Mouse (Mus musculus) cerebellum, adult 2 months (tissue): ENCODE data around the gene Foxe3. TPM values are rescaled to one million over a fixed set of nuclear protein-coding genes. Genes with fewer than 3 reads are reported as not detected.

Experiments
- DNase-seq, 2 experiments: peaks; one replicate each; pipeline ENCODE4 v3.0.0; 2021
- H3K27ac ChIP-seq: fragments of 200-500 bp; 2 replicates; pipeline ENCODE4 v1.5.1; 2012; ENCODE audit warnings: low read length, control low read depth, inconsistent platforms; ENCODE audit not compliant: insufficient read depth
- H3K27me3 ChIP-seq: fragments of 200-500 bp; 2 replicates; pipeline ENCODE4 v1.6.1; 2012; ENCODE audit warnings: inconsistent platforms, mild to moderate bottlenecking, low read length, moderate library complexity; ENCODE audit not compliant: control insufficient read depth, insufficient read depth
- H3K4me1 ChIP-seq: fragments of 200-500 bp; 2 replicates; pipeline ENCODE4 v1.6.1; 2011; ENCODE audit warnings: low read length; ENCODE audit not compliant: control insufficient read depth, insufficient read depth
- H3K4me3 ChIP-seq: fragments of 200-500 bp; replicated peaks from 2 replicates; pipeline ENCODE3; 2011; ENCODE audit warnings: mild to moderate bottlenecking, low read depth, low read length, control low read depth; ENCODE audit not compliant: insufficient read depth
- CTCF ChIP-seq: fragments of 200-500 bp; IDR thresholded peaks from 2 replicates; pipeline ENCODE4 v1.5.1; 2011; ENCODE audit warnings: low read depth, mild to moderate bottlenecking, control low read depth, low read length, moderate library complexity, borderline replicate concordance; ENCODE audit not compliant: insufficient read depth
- POLR2A ChIP-seq: fragments of 200-500 bp; IDR thresholded peaks from 2 replicates; pipeline ENCODE4 v1.6.1; 2011; ENCODE audit warnings: low read length, control low read depth, borderline replicate concordance; ENCODE audit not compliant: insufficient read depth
- WGBS: fragments of 180-500 bp; shearing (Covaris S2); methylation state at CpG from one replicate; pipeline ENCODE4 v1.1.7; 2018; 5-methylcytosine and 5-hydroxymethylcytosine counted together
- polyA plus RNA-seq: library from polyadenylated mRNA; depleted of rRNA; stranded (reverse); fragments of >200 nt; gene quantifications from 2 replicates; pipeline ENCODE4 v1.2.3, GENCODE M21; 2012

Foxe3 gene
- polyA plus RNA-seq, 1 experiment = not detected

GRCm38 (mm10) chr4:114938248-114938647 lies 12.4 kb upstream of the Foxe3 start:
- no peak for TF ChIP-seq CTCF
- Histone ChIP-seq H3K27ac (no peak overlapping the region), H3K4me1 (no peaks in the 10 kb centered on the region), H3K4me3 (no peak overlapping the region), H3K27me3 (no peaks in the 10 kb centered on the region)
- WGBS = 39% methylated on average over 3 of the region's 3 CpGs
- no peak for DNase-seq

- no peak overlapping the region for H3K27ac ChIP-seq
- no peak for TF ChIP-seq CTCF
- TF ChIP-seq POLR2A = no peak
- DNase-seq = no peak
- H3K4me1 ChIP-seq = no peaks in the 10 kb centered on the region
- no peaks in the 10 kb centered on the region for H3K27me3 ChIP-seq
- H3K4me3 ChIP-seq = no peak overlapping the region
- 37% methylated on average over 4 of the region's 4 CpGs for WGBS
Observed at GRCm38 (mm10) chr4:114937459-114938047, 11.7 kb upstream of the Foxe3 start.

- WGBS = 86% methylated on average over 6 of the region's 6 CpGs
- H3K27me3 ChIP-seq = no peaks in the 10 kb centered on the region
- no peaks in the 10 kb centered on the region for H3K4me1 ChIP-seq
- DNase-seq = no peak
- TF ChIP-seq CTCF = no peak
- no peak for TF ChIP-seq POLR2A
- no peak overlapping the region for H3K4me3 ChIP-seq
- H3K27ac ChIP-seq = no peak overlapping the region
Observed at GRCm38 (mm10) chr4:114934188-114934587, 8.4 kb upstream of the Foxe3 start.

- no peak for TF ChIP-seq CTCF
- TF ChIP-seq POLR2A = no peak
- no peaks in the 10 kb centered on the region; the same call in 1 of the 2 replicates for H3K27me3 ChIP-seq
- DNase-seq = no peak
- no peak overlapping the region for H3K4me3 ChIP-seq
- 89% methylated on average over 4 of the region's 4 CpGs for WGBS
- no peak overlapping the region for H3K27ac ChIP-seq
- no peaks in the 10 kb centered on the region for H3K4me1 ChIP-seq
Observed at GRCm38 (mm10) chr4:114932747-114933146, 6.9 kb upstream of the Foxe3 start.

- H3K4me3 ChIP-seq = no peak overlapping the region
- no peaks in the 10 kb centered on the region; the same call in 1 of the 2 replicates for H3K27me3 ChIP-seq
- no peak for DNase-seq
- H3K27ac ChIP-seq = no peak overlapping the region
- 26% methylated on average over 15 of the region's 15 CpGs for WGBS
- no peaks in the 10 kb centered on the region for H3K4me1 ChIP-seq
- TF ChIP-seq CTCF (no peak), POLR2A (no peak)
Observed at GRCm38 (mm10) chr4:114929155-114929554, 3.3 kb upstream of the Foxe3 start.

GRCm38 (mm10) chr4:114924971-114925916 lies 569 bp downstream of the Foxe3 start:
- Histone ChIP-seq H3K27me3 (no peaks in the 10 kb centered on the region; the same call in 1 of the 2 replicates), H3K4me3 (no peak overlapping the region), H3K4me1 (no peaks in the 10 kb centered on the region), H3K27ac (no peak overlapping the region)
- WGBS = under 1% methylated on average over 118 of the region's 125 CpGs
- TF ChIP-seq CTCF (no peak), POLR2A (no peak)
- DNase-seq = no peak

GRCm38 (mm10) chr4:114917091-114917490 lies 8.7 kb downstream of the Foxe3 start:
- Histone ChIP-seq H3K27ac (no peak overlapping the region), H3K4me3 (no peak overlapping the region), H3K27me3 (peaks cover 3% of the 10 kb centered on the region; the same call in 1 of the 2 replicates), H3K4me1 (no peaks in the 10 kb centered on the region)
- 44% methylated on average over 2 of the region's 2 CpGs for WGBS
- TF ChIP-seq POLR2A = no peak
- TF ChIP-seq CTCF = peak; percentile 15; the same call in 1 of the 2 replicates
- no peak for DNase-seq
